Mouse (Mus musculus) gastrocnemius, postnatal 4 days (tissue): ENCODE results near the gene Ppp1r14a. TPM values are rescaled to one million over a fixed set of nuclear protein-coding genes. Genes with fewer than 3 reads are reported as not detected.

ENCODE experiments used
- DNase-seq, 2 experiments: peaks; one replicate each; pipeline ENCODE4 v3.0.0; 2021 to 2022; ENCODE audit warnings: low spot score in 2 of 2, mixed read lengths in 2 of 2
- total RNA-seq, 2 experiments: library from RNA; stranded (reverse); gene quantifications; 2 replicates each; pipeline ENCODE4 v1.2.3; 2021

Ppp1r14a gene
- total RNA-seq, 2 experiments from 2014 or later = 16.0 to 16.9 TPM

GRCm38 (mm10) chr7:29301127-29301566 is 12.0 kb downstream of the Ppp1r14a start:
- DNase-seq = peak in 1 of 2 experiments; percentile 80

DNA sequence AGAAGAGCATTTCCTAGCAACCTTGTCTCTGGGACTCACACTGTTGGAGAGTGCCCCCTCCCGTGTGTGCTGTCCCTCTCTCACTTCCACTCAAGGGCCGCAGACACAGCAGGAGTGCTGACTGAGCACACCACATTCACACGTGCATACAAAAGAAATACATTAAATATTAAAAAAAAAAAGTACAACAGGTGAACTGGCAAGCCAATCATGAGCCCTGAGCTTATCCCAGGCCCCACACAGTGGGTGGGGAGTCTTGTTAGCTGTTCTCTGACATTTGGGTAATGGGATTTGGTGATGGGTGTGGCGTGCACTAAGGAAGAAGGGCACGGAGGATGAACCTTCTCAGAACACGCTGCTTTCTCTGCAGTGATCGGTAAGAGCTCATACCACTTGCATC is 13.5 kb downstream of the Ppp1r14a start:
- DNase-seq = no peak

GRCm38 (mm10) chr7:29303738-29304462 is 14.8 kb downstream of the Ppp1r14a start, which contains the start of gene Dpf1:
Gene Dpf1, plus strand, starts transcription at chr7:29303951.
- peak; percentile 64 to 80 for DNase-seq

DNA sequence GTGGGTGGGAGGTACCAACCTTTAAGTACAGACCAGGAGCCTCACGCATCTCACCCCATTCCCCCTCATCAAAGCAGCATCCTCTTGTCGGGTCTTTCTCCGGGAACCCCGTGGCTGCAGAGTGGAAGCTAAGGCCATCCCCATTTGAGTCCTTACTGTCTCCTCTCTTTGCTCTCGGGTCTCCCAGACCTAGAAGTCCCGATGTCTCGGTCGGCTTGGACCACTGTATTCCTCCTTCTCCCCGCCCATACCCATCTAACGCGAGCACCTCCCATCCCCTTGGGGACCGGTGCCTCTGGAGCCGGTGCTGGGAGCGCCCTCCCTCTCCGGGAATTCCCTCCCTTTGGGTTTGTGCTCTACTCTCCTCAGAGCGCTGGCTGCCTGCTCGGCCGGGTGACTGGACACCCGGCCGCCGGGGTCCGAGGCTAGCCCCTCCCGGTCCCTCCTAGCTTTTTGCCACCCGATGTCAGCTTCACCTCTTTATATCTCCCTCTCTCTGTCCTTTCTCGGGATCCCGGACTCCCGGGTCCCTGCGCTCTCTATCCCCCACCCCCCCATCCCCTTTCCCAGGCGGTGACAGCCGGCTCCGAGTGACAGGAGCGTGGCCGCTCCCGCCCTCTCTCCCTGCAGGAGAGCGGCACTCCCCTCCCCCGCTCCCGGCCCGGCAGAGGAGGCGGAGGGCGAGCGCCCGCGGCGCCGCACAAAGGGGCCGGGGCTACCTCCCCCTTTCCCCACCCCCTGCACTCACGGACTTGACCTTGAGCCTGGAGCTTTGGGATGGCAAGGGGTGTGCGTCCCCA is 15.6 kb downstream of the Ppp1r14a start:
- no peak for DNase-seq

GRCm38 (mm10) chr7:29305263-29305988 is 16.3 kb downstream of the Ppp1r14a start:
- DNase-seq = no peak

DNA sequence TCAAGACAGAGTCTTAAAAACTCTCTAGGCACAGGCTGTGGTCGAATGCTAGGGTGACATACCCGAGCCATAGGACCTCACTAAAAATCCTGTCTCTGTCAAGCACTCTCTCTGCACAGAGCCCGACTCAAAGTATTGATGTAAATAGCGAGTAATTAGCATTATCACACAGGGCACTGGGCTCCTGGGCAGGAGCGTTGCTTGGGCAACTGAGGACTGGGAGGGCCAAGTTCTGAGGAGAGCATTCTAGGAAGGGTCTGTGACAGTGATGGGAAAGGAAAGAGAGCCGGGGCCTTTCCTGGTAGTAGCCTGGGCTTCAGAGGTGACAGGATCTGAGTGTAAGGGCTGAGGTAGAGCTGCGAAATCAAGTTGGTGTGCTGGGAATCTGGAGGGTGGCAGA is 17.0 kb downstream of the Ppp1r14a start:
- no peak for DNase-seq

- DNase-seq = no peak
Measured at GRCm38 (mm10) chr7:29306619-29307018, 17.5 kb downstream of the Ppp1r14a start.

DNA sequence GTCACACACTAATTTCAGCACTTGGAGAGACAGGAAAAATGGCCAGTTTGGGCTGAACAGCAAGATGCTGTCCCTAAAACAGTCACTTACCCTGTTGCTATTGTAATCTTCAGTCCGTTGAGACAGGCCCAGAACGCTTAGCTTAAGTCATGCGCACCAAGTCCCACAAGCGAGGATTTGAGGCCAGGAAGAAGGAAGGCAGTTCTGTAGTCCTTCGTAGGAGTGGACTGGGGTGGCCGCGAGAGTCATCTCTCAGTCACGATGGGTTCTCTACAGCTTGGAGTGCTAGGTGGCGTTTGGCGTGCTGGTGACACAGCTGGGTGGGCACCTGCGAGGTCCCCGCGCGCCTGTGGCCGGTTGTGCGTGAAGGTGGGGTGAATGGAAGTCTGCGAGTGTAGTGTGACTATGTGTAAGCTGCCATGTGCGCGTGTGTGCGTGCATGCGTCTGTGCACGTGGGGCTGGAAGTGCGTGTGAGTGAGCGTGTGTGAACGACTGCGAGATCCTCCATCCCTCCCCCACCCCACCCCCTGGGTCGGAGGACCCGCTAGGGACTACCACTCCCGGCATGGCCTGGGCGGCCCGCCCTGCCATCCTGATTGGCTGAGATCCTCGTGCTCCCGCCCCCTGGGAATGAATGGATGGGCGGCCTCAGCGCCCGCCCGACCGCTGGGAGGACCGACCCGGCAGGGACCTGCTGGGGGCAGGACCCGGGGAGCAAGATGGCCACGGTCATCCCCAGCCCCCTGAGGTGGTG is 18.4 kb downstream of the Ppp1r14a start:
- DNase-seq = peak; percentile 87 to 92

GRCm38 (mm10) chr7:29309221-29309721 is 20.2 kb downstream of the Ppp1r14a start:
- DNase-seq = peak in 1 of 2 experiments; percentile 62

DNA sequence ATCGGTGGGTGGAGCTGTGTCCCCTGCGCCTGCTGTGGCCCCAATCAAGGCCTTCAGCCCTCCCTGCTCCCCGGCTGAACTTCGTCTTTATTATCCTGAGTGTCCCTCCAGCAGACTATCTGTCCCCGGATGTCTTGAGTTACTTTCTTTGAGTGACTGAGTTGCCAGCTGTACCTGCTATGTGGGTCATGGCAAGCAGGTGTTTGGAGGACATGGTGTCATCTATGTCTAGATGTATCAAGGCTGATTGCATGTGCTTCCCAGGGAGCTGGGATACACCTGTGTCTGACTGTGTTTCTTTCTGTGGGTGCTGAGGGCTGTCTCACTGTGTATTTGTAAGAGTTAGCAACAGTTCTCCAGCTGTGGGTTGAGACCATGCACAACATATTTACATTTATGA is 20.6 kb downstream of the Ppp1r14a start:
- no peak for DNase-seq

- no peak for DNase-seq
Measured at GRCm38 (mm10) chr7:29313051-29313450, 23.9 kb downstream of the Ppp1r14a start.

- DNase-seq = no peak
Measured at GRCm38 (mm10) chr7:29313572-29314261, 24.6 kb downstream of the Ppp1r14a start.

DNA sequence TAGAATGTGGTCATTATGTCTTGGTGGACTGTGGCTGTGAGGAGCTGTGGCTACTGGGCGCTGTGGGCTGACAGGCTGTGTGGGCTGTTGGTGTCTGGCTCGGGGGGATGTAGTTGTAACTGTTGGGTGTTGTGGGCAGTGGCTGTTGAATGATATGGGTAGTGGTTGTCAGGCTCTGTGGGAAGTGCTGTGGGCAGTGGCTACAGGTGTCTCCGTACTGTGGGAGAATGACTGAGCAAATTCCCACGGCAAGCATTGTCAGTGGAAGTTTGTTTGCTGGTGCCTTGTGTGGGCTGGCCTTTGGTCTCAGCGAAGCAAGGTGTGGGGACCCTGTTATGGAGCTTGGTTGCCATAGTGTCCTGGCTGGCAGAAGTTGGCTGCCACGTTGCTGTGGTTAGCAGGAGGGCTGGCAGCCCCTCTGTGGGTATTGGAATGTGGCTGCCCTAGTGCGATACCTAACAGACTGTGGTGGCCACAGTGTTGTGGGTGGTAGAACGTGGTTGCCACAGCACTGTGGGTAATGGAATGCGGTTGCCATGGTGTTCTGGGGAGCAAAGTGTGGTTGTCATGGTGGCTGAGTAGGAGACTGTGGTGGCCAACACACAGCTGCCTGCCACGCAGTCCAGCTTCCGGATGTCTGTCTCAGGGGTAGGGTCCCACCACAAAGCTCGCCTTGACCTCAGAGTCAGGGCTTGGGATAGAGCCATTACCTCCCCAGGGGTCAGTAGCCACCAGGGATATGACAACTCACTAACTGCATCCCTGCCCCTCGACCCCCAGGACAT is 25.9 kb downstream of the Ppp1r14a start:
- no peak for DNase-seq

- DNase-seq = no peak
Measured at GRCm38 (mm10) chr7:29316137-29316734, 27.1 kb downstream of the Ppp1r14a start.

- peak in 1 of 2 experiments; percentile 57 for DNase-seq
Measured at GRCm38 (mm10) chr7:29316976-29317375, 27.9 kb downstream of the Ppp1r14a start.

- DNase-seq = peak; percentile 59 to 75
Measured at GRCm38 (mm10) chr7:29317558-29317957, 28.4 kb downstream of the Ppp1r14a start.

DNA sequence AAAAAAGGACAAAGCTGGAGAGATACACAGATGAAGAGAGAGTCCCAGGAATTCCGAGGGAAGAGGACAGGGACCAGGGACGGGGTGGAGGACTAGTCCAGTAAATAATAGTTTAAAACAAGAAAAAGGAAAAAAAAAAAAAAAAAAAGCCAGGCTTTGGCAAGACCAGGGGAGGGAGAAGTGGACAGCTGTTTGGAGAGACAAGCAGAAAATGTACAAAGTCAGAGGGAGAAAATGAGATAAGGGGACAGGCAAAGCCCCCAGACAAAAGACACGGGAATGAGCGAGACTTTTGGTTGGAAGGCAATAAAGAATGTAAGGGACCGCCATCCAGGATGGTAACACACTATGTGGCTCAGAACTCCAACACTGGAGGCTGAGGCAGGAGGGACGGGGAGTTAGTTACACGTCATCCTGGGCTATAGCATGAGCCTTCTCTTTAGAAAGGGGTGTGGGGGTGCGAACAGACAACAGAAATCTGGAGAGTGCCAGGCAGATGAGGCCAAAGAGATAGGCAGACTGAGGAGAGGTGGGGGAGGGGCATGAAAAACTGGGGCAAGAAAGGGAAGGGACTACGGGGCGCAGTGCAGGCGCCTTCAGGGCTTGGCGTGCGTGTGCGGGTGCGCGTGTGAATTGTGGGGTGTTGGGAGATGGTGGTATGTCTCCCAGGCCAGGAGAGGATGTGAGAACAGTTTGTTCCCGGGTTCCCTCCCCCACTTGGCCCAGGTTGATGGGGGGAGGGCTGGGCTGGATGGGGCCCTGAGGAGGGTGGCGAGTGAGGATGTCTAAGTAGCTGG is 29.2 kb downstream of the Ppp1r14a start:
- DNase-seq = peak in 1 of 2 experiments; percentile 57
